Mouse (Mus musculus): ENCODE measurements at regions not wholly inside any gene's neighbourhood (a gene's known extent, or its start where the extent isn't known, plus 50 kb on each side); places are given as distances from the start of the nearest gene placed in this dataset.

GRCm38 (mm10) chr3:83686611-83687010 lies 79.5 kb upstream of the Sfrp2 start:
- no peak for TF ChIP-seq CTCF (IDR thresholded peaks at IDR 0.05; ENCODE audit: borderline replicate concordance, insufficient read depth, low read length)
- TF ChIP-seq POLR2A (IDR thresholded peaks at IDR 0.05; ENCODE audit: low read depth, low read length): no peak
- H3K4me3 ChIP-seq (ENCODE audit: insufficient read depth, low read length): no peak overlapping the region
- H3K27ac ChIP-seq (ENCODE audit: insufficient read depth, low read length): no peak overlapping the region
- no peaks in the 10 kb centered on the region for H3K4me1 ChIP-seq (ENCODE audit: control insufficient read depth, insufficient read depth, low read length)

GRCm38 (mm10) chr3:83687503-83687902 lies 78.6 kb upstream of the Sfrp2 start:
- Histone ChIP-seq H3K4me1 (ENCODE audit: control insufficient read depth, insufficient read depth, low read length) (no peaks in the 10 kb centered on the region), H3K27ac (ENCODE audit: insufficient read depth, low read length) (no peak overlapping the region), H3K4me3 (ENCODE audit: insufficient read depth, low read length) (no peak overlapping the region)
- TF ChIP-seq POLR2A (IDR thresholded peaks at IDR 0.05; ENCODE audit: low read depth, low read length): no peak
- no peak for TF ChIP-seq CTCF (IDR thresholded peaks at IDR 0.05; ENCODE audit: borderline replicate concordance, insufficient read depth, low read length)

DNA sequence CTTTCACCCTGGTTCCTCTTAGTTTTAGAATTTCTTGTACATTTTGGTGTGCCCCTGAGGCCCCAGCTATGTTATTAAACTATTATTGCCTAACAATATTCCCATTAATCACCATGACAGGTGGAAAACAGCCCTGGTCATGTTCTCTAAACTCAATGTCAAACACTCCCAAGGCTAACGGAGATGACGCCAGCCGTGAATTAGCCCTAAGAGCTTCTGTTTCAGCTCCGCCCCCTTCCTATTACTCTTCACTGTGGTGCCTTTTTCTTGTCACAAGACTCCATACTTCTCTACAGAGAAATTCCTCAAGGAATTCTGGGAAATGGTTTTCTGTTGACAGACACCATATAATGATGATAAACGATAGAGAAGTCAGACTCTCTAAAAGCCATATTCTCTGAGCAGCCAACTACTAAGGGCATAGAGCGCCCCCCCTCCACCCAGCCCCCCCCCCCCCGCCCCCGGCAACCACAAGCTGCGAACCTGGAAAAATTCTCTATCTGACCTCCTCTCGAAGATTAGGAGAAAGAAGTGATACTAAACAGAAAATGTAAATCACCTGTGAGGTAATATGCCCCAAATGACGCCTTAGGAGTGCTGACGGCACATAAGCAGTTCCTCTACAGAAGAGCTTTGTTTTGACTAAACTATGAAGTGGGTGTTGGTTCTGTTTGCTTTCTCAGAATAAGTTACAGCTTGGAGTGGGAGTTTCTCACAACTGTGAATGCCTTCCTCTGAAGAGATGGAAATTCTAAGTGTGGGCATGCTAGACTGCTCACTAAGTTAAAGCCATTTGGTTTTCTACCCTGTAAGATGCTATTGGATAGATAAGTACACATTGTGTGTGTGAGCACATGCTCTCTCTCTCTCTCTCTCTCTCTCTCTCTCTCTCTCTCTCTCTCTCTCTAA lies 76.8 kb upstream of the Sfrp2 start:
- TF ChIP-seq POLR2A (IDR thresholded peaks at IDR 0.05; ENCODE audit: low read depth, low read length) (no peak), CTCF (IDR thresholded peaks at IDR 0.05; ENCODE audit: borderline replicate concordance, insufficient read depth, low read length) (no peak)
- Histone ChIP-seq H3K4me3 (ENCODE audit: insufficient read depth, low read length) (no peak overlapping the region), H3K4me1 (ENCODE audit: control insufficient read depth, insufficient read depth, low read length) (no peaks in the 10 kb centered on the region), H3K27ac (ENCODE audit: insufficient read depth, low read length) (no peak overlapping the region)

GRCm38 (mm10) chr3:83694505-83694904 lies 71.6 kb upstream of the Sfrp2 start:
- H3K4me3 ChIP-seq (ENCODE audit: insufficient read depth, low read length): no peak overlapping the region
- H3K4me1 ChIP-seq (ENCODE audit: control insufficient read depth, insufficient read depth, low read length): no peaks in the 10 kb centered on the region
- H3K27ac ChIP-seq (ENCODE audit: insufficient read depth, low read length): no peak overlapping the region
- TF ChIP-seq CTCF (IDR thresholded peaks at IDR 0.05; ENCODE audit: borderline replicate concordance, insufficient read depth, low read length) (no peak), POLR2A (IDR thresholded peaks at IDR 0.05; ENCODE audit: low read depth, low read length) (no peak)

DNA sequence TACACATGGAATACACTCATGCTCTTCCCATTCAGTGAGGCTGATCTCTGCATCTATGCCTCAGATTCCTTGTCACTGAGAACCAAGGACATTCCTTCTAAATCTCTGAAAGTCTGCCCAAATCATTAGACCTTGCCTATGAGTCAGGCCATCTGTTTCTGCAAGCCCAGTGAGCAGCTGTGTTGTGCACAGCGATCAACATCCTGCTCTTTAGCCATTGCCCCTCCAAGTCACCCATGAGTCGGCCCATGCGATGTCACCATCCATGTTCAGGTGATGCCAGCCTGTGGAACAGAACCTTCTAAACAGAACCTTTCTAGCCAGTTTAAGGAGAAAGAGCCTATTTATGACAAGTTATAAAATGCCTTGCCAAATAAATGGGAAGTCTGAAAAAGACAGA lies 66.4 kb upstream of the Sfrp2 start:
- no peaks in the 10 kb centered on the region for H3K4me1 ChIP-seq (ENCODE audit: control insufficient read depth, insufficient read depth, low read length)
- no peak for TF ChIP-seq POLR2A (IDR thresholded peaks at IDR 0.05; ENCODE audit: low read depth, low read length)
- no peak for TF ChIP-seq CTCF (IDR thresholded peaks at IDR 0.05; ENCODE audit: borderline replicate concordance, insufficient read depth, low read length)
- H3K27ac ChIP-seq (ENCODE audit: insufficient read depth, low read length): no peak overlapping the region
- H3K4me3 ChIP-seq (ENCODE audit: insufficient read depth, low read length): no peak overlapping the region

DNA sequence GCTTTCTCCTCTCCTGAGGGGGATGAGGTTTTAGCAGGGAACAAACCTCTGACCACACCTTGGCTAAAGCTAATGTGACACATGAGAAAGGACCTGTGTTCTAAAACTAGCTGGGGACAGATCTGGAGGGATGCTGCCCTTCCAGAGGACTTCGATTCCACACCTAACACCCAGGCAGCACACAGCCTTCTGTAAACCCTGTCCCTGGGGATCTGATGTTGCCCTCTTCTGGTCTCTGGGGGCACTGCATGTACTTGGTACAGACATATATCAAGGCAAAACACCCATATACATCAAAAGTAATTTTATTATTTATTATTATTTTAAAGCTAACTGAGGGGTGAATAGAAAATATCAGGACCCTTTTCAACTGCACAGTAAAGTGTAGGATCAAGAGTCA lies 65.0 kb upstream of the Sfrp2 start:
- H3K27ac ChIP-seq (ENCODE audit: insufficient read depth, low read length): no peak overlapping the region
- no peak for TF ChIP-seq POLR2A (IDR thresholded peaks at IDR 0.05; ENCODE audit: low read depth, low read length)
- 0 out of 2 replicates have a peak, but pooled peaks have one; percentile 2 for TF ChIP-seq CTCF (IDR thresholded peaks at IDR 0.05; ENCODE audit: borderline replicate concordance, insufficient read depth, low read length)
- no peak overlapping the region for H3K4me3 ChIP-seq (ENCODE audit: insufficient read depth, low read length)
- H3K4me1 ChIP-seq (ENCODE audit: control insufficient read depth, insufficient read depth, low read length): no peaks in the 10 kb centered on the region

GRCm38 (mm10) chr3:83704559-83704958 lies 61.6 kb upstream of the Sfrp2 start:
- no peak for TF ChIP-seq POLR2A (IDR thresholded peaks at IDR 0.05; ENCODE audit: low read depth, low read length)
- TF ChIP-seq CTCF (IDR thresholded peaks at IDR 0.05; ENCODE audit: borderline replicate concordance, insufficient read depth, low read length): no peak
- no peaks in the 10 kb centered on the region for H3K4me1 ChIP-seq (ENCODE audit: control insufficient read depth, insufficient read depth, low read length)
- no peak overlapping the region for H3K27ac ChIP-seq (ENCODE audit: insufficient read depth, low read length)
- no peak overlapping the region for H3K4me3 ChIP-seq (ENCODE audit: insufficient read depth, low read length)

GRCm38 (mm10) chr3:83705253-83705652 lies 60.9 kb upstream of the Sfrp2 start:
- TF ChIP-seq CTCF (IDR thresholded peaks at IDR 0.05; ENCODE audit: borderline replicate concordance, insufficient read depth, low read length) (no peak), POLR2A (IDR thresholded peaks at IDR 0.05; ENCODE audit: low read depth, low read length) (no peak)
- no peaks in the 10 kb centered on the region for H3K4me1 ChIP-seq (ENCODE audit: control insufficient read depth, insufficient read depth, low read length)
- no peak overlapping the region for H3K27ac ChIP-seq (ENCODE audit: insufficient read depth, low read length)

GRCm38 (mm10) chr3:83706531-83707243 lies 59.4 kb upstream of the Sfrp2 start:
- Histone ChIP-seq H3K27ac (ENCODE audit: insufficient read depth, low read length) (no peak overlapping the region), H3K4me1 (ENCODE audit: control insufficient read depth, insufficient read depth, low read length) (no peaks in the 10 kb centered on the region; the same call in 1 of the 2 replicates), H3K4me3 (ENCODE audit: insufficient read depth, low read length) (no peak overlapping the region)
- TF ChIP-seq CTCF (IDR thresholded peaks at IDR 0.05; ENCODE audit: borderline replicate concordance, insufficient read depth, low read length) (no peak), POLR2A (IDR thresholded peaks at IDR 0.05; ENCODE audit: low read depth, low read length) (no peak)

More at GRCm38 (mm10) chr3:83705253-83705652, 60.9 kb upstream of the Sfrp2 start:
- H3K4me3 ChIP-seq (ENCODE audit: insufficient read depth, low read length): no peak overlapping the region

- no peak overlapping the region for H3K4me3 ChIP-seq (ENCODE audit: insufficient read depth, low read length)
- TF ChIP-seq CTCF (IDR thresholded peaks at IDR 0.05; ENCODE audit: borderline replicate concordance, insufficient read depth, low read length) (no peak), POLR2A (IDR thresholded peaks at IDR 0.05; ENCODE audit: low read depth, low read length) (no peak)
Measured at GRCm38 (mm10) chr3:83707278-83707677, 58.8 kb upstream of the Sfrp2 start.

More at GRCm38 (mm10) chr3:83707278-83707677, 58.8 kb upstream of the Sfrp2 start:
- Histone ChIP-seq H3K27ac (ENCODE audit: insufficient read depth, low read length) (no peak overlapping the region), H3K4me1 (ENCODE audit: control insufficient read depth, insufficient read depth, low read length) (no peaks in the 10 kb centered on the region; the same call in 1 of the 2 replicates)
